Mouse (Mus musculus) hindbrain, embryonic 14.5 days (tissue): ENCODE results near the gene Ldlrad3. TPM values are rescaled to one million over a fixed set of nuclear protein-coding genes. Genes with fewer than 3 reads are reported as not detected.

Experiments
- ATAC-seq: fragments of 200-750 bp; cut with Nextera tagmentation; 2 replicates; pipeline ENCODE4 v1.8.0; 2017; ENCODE audit warnings: moderate number of reproducible peaks, mild to moderate bottlenecking, moderate TSS enrichment, moderate library complexity; ENCODE audit not compliant: low FRiP score
- DNase-seq: peaks from one replicate; pipeline ENCODE4 v3.0.0-alpha.2; 2015; ENCODE audit warnings: low spot score
- H3K27ac ChIP-seq: fragments of 300-500 bp; sonication (generic); 2 replicates; pipeline ENCODE4 v1.5.1; 2014; ENCODE audit warnings: mild to moderate bottlenecking, moderate library complexity
- H3K27me3 ChIP-seq: fragments of 300-500 bp; sonication (generic); 2 replicates; pipeline ENCODE4 v1.6.1; 2014; ENCODE audit warnings: mild to moderate bottlenecking, low read length, mixed read lengths; ENCODE audit not compliant: control insufficient read depth, insufficient read depth
- H3K36me3 ChIP-seq: fragments of 300-500 bp; sonication (generic); replicated peaks from 2 replicates; pipeline ENCODE4 v1.6.1; 2014; ENCODE audit not compliant: control insufficient read depth, insufficient read depth
- H3K4me1 ChIP-seq: fragments of 300-500 bp; sonication (generic); replicated peaks from 2 replicates; pipeline ENCODE4 v1.6.1; 2014; ENCODE audit warnings: antibody characterized with exemption, low read length, mixed read lengths; ENCODE audit not compliant: control insufficient read depth, insufficient read depth
- H3K4me2 ChIP-seq: fragments of 300-500 bp; sonication (generic); replicated peaks from 2 replicates; pipeline ENCODE4 v1.6.1; 2014; ENCODE audit warnings: mild to moderate bottlenecking, moderate library complexity
- H3K4me3 ChIP-seq: fragments of 300-500 bp; sonication (generic); replicated peaks from 2 replicates; pipeline ENCODE4 v1.5.1; 2014; ENCODE audit warnings: mild to moderate bottlenecking, low read length
- H3K9ac ChIP-seq: fragments of 300-500 bp; sonication (generic); 2 replicates; pipeline ENCODE4 v1.6.1; 2014
- H3K9me3 ChIP-seq: fragments of 300-500 bp; sonication (generic); 2 replicates; pipeline ENCODE4 v1.6.1; 2016; ENCODE audit warnings: low read length; ENCODE audit not compliant: control insufficient read depth
- WGBS: fragments of 180-500 bp; shearing (Covaris S2); extraction: QIAGEN DNeasy Blood & Tissue Kit; methylation state at CpG from one replicate; pipeline ENCODE4 v1.1.7; 2014; 5-methylcytosine and 5-hydroxymethylcytosine counted together
- polyA plus RNA-seq: library from polyadenylated mRNA; unstranded; fragments of >200 nt; fragmentation: Nextera tagmentation; extraction: Ambion mirVana; gene quantifications from 2 replicates; pipeline ENCODE4 v1.2.1, GENCODE M21; 2014

The Ldlrad3 gene
- polyA plus RNA-seq, 1 experiment from 2014 or later: 29.4 TPM

- Histone ChIP-seq H3K4me1 (0 out of 2 replicates have a peak, but pooled peaks cover under 1% of the 10 kb centered on the region), H3K4me3 (no peak overlapping the region), H3K36me3 (no peaks in the 10 kb centered on the region), H3K27me3 (no peaks in the 10 kb centered on the region), H3K9me3 (no peaks in the 10 kb centered on the region), H3K9ac (no peak overlapping the region), H3K4me2 (no peak overlapping the region), H3K27ac (no peak overlapping the region)
- no peak for ATAC-seq
- DNase-seq: no peak
- WGBS: 16% methylated on average over 4 of the region's 4 CpGs
These were observed 25.9 kb upstream of the Ldlrad3 start for GRCm38 (mm10) chr2:102212096-102212495.

DNA sequence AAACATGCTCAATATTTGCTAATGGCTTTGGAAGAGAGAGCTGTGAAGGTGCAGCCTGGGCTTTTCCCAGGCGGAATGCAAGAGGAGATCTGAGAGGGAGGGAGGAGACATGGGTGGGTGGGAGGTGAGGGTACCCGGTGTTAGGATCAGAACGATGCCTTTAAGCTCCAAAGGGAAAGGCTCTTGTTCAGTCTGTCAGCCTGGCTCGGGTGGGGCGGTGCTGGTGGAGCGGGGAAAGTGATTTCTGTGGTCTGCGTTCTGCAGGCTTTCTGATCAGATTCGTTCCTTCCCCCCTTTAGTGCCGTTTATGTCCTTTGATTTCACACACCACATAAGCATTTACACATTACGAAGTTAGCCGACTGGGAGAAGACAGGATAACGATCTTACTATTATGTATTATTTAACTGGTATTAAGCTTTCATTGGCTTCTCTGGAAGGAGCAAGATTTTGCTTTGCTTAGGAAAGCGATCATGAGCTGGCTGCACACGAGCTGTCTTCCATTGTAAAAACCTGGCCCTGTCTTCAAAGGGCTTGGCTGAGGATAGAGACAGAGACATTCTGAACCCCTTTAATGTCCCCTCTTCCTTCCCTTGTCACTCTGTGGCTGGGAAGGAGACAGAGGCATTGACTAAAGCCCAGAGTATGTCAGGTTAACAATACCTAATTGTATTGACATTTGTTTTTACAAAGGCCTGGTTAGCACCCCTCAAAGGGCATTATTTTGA is 19.7 kb upstream of the Ldlrad3 start:
- DNase-seq (no peak), ATAC-seq (peak; percentile 44; the same call in 1 of the 2 replicates)
- peak overlapping the region; percentile 58 for H3K27ac ChIP-seq
- peak overlapping the region; percentile 51 for H3K9ac ChIP-seq
- peak overlapping the region; percentile 8; the same call in 1 of the 2 replicates for H3K4me3 ChIP-seq
- no peaks in the 10 kb centered on the region for H3K27me3 ChIP-seq
- peak overlapping the region; percentile 47 for H3K4me2 ChIP-seq
- H3K9me3 ChIP-seq: no peaks in the 10 kb centered on the region
- peaks cover 24% of the 10 kb centered on the region for H3K4me1 ChIP-seq
- WGBS: 6% methylated on average over 14 of the region's 14 CpGs
- H3K36me3 ChIP-seq: no peaks in the 10 kb centered on the region

- H3K27ac ChIP-seq: no peak overlapping the region
- H3K4me3 ChIP-seq: no peak overlapping the region
- H3K36me3 ChIP-seq: no peaks in the 10 kb centered on the region
- ATAC-seq (no peak), DNase-seq (no peak)
- H3K4me1 ChIP-seq: peaks cover 24% of the 10 kb centered on the region
- H3K4me2 ChIP-seq: no peak overlapping the region
- no peaks in the 10 kb centered on the region for H3K9me3 ChIP-seq
- no peak overlapping the region for H3K9ac ChIP-seq
- H3K27me3 ChIP-seq: no peaks in the 10 kb centered on the region
These were observed 17.3 kb upstream of the Ldlrad3 start for GRCm38 (mm10) chr2:102203478-102203877.

GRCm38 (mm10) chr2:102202211-102202770 is 16.1 kb upstream of the Ldlrad3 start:
- ATAC-seq: no peak

DNA sequence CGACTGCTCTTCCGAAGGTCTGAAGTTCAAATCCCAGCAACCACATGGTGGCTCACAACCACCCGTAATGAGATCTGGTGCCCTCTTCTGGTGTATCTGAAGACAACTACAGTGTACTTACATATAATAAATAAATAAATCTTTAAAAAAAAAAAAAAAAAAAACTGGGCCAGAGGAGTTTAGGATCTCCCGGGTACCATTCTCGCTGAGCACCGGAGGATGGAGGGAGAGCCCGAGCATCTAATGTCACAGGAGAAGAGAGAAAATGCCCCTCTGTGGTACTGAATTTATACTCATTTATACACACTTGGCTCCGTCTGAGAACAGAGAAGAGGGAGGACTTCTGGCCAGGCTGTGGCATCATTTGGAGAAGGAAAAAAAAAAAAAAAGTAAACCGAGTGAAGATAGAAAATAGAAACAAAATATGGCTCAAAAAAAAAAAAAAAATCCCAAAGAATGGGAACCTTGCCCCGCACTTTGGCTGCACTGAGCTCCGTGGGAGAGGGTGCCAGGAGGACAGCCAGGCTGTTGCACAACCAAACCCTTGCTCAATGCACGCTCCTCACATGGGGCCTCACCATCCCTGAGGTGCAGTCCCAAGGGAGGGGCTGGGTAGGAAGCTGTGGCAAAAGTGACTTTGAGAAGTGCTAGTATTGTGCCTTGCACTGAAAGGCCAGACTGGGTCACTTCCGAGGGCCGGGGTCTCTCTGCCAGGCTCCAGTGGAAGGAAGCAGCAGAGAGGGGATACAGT is 15.2 kb upstream of the Ldlrad3 start:
- WGBS: 73% methylated on average over 11 of the region's 14 CpGs
- DNase-seq (no peak), ATAC-seq (peak; percentile 47; the same call in 1 of the 2 replicates)
- Histone ChIP-seq H3K36me3 (no peaks in the 10 kb centered on the region), H3K9ac (no peak overlapping the region), H3K4me2 (no peak overlapping the region), H3K27me3 (no peaks in the 10 kb centered on the region), H3K4me1 (peaks cover 16% of the 10 kb centered on the region), H3K27ac (no peak overlapping the region), H3K9me3 (no peaks in the 10 kb centered on the region), H3K4me3 (no peak overlapping the region)

More at GRCm38 (mm10) chr2:102202211-102202770, 16.1 kb upstream of the Ldlrad3 start:
- Histone ChIP-seq H3K9me3 (no peaks in the 10 kb centered on the region), H3K27ac (no peak overlapping the region), H3K4me1 (peaks cover 24% of the 10 kb centered on the region), H3K27me3 (no peaks in the 10 kb centered on the region), H3K36me3 (no peaks in the 10 kb centered on the region), H3K9ac (no peak overlapping the region), H3K4me2 (no peak overlapping the region), H3K4me3 (no peak overlapping the region)
- 37% methylated on average over 2 of the region's 2 CpGs for WGBS
- DNase-seq: no peak

GRCm38 (mm10) chr2:102197332-102197731 is 11.1 kb upstream of the Ldlrad3 start:
- DNase-seq (no peak), ATAC-seq (no peak)
- no peak overlapping the region for H3K4me2 ChIP-seq
- no peaks in the 10 kb centered on the region for H3K36me3 ChIP-seq
- H3K27ac ChIP-seq: no peak overlapping the region
- no peaks in the 10 kb centered on the region for H3K27me3 ChIP-seq
- H3K9ac ChIP-seq: no peak overlapping the region
- H3K4me1 ChIP-seq: 0 out of 2 replicates have a peak, but pooled peaks cover 3% of the 10 kb centered on the region
- H3K9me3 ChIP-seq: no peaks in the 10 kb centered on the region
- WGBS: 84% methylated on average over 1 of the region's 1 CpGs
- no peak overlapping the region for H3K4me3 ChIP-seq

DNA sequence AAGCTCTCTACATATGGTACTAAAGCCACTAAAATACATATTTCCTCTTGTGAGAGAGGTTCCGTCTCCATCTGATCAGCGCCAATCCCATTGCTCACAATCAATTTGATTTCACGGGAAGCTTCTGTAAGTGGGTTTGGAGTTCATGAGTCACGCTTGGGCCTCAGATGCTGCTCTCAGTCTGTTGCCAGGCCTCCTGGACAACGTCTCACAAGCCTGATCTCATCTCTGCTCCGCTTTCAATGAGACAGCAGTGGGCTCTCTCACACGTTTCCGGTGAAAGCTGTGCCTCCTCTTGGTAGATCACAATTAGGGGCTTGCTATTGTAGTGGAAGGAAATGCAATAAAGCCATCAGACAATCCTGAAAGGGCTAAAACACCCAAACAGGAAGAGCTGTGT is 10.5 kb upstream of the Ldlrad3 start:
- Histone ChIP-seq H3K4me3 (no peak overlapping the region), H3K36me3 (no peaks in the 10 kb centered on the region), H3K9me3 (no peaks in the 10 kb centered on the region), H3K27ac (no peak overlapping the region), H3K9ac (no peak overlapping the region), H3K4me2 (no peak overlapping the region), H3K4me1 (no peaks in the 10 kb centered on the region), H3K27me3 (no peaks in the 10 kb centered on the region)
- WGBS: 58% methylated on average over 8 of the region's 8 CpGs
- no peak for ATAC-seq
- DNase-seq: no peak

GRCm38 (mm10) chr2:102195494-102195893 is 9.3 kb upstream of the Ldlrad3 start:
- H3K27me3 ChIP-seq: no peaks in the 10 kb centered on the region
- no peaks in the 10 kb centered on the region for H3K4me1 ChIP-seq
- 83% methylated on average over 4 of the region's 4 CpGs for WGBS
- no peak for ATAC-seq
- no peaks in the 10 kb centered on the region for H3K36me3 ChIP-seq
- H3K9ac ChIP-seq: no peak overlapping the region
- no peak overlapping the region for H3K4me2 ChIP-seq
- H3K9me3 ChIP-seq: no peaks in the 10 kb centered on the region
- H3K4me3 ChIP-seq: no peak overlapping the region
- no peak overlapping the region for H3K27ac ChIP-seq
- DNase-seq: no peak

DNA sequence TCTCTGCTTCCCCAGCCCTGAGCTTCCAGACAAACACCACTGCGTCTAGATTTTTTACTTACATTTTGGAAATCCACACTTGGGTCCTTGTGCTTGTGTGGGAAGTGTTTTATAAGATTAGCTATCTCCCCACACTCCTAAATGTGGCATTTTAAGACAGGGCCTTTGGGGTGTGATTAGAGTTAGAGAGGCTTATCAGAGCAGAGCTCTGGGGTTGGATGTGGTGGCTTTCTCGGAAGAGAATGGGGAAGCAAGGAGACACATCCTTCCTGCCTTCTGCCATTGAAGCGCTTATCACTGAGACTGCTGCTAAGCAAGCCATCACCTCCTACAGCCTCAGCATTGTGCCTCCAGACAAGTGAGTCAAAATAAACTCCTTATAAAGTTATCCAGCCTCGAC is 8.1 kb upstream of the Ldlrad3 start:
- WGBS: 85% methylated on average over 4 of the region's 4 CpGs
- DNase-seq (no peak), ATAC-seq (no peak)
- H3K4me1 ChIP-seq: no peaks in the 10 kb centered on the region
- no peak overlapping the region for H3K9ac ChIP-seq
- no peaks in the 10 kb centered on the region for H3K9me3 ChIP-seq
- no peaks in the 10 kb centered on the region for H3K36me3 ChIP-seq
- H3K27me3 ChIP-seq: no peaks in the 10 kb centered on the region
- no peak overlapping the region for H3K4me2 ChIP-seq
- H3K27ac ChIP-seq: no peak overlapping the region
- H3K4me3 ChIP-seq: no peak overlapping the region
